Mouse (Mus musculus) stomach, embryonic 14.5 days (tissue): Measurements from ENCODE around the gene Cacna1d. TPM values are rescaled to one million over a fixed set of nuclear protein-coding genes. Genes with fewer than 3 reads are reported as not detected.
A peak's percentile ranks its signal among the peaks of the same experiment; 100 is the strongest.

ENCODE experiments used
- ATAC-seq: fragments of 200-750 bp; cut with Nextera tagmentation; 2 replicates; pipeline ENCODE4 v1.8.0; 2017; ENCODE audit warnings: low read depth, moderate TSS enrichment; ENCODE audit not compliant: insufficient number of reproducible peaks, insufficient read depth, low FRiP score
- H3K27ac ChIP-seq: fragments of 300-500 bp; sonication (generic); 2 replicates; pipeline ENCODE4 v1.5.1; 2014; ENCODE audit warnings: mild to moderate bottlenecking, low read length, moderate library complexity, mixed read lengths
- H3K27me3 ChIP-seq: fragments of 300-500 bp; sonication (generic); 2 replicates; pipeline ENCODE4 v1.6.1; 2014; ENCODE audit warnings: low read length, control low read depth, mixed read lengths; ENCODE audit not compliant: control insufficient read depth, insufficient read depth
- H3K36me3 ChIP-seq: fragments of 300-500 bp; sonication (generic); 2 replicates; pipeline ENCODE4 v1.6.1; 2014; ENCODE audit warnings: mild to moderate bottlenecking, control low read depth, low read length, moderate library complexity, mixed read lengths; ENCODE audit not compliant: control insufficient read depth, insufficient read depth
- H3K4me1 ChIP-seq: fragments of 300-500 bp; sonication (generic); 2 replicates; pipeline ENCODE4 v1.6.1; 2014; ENCODE audit warnings: low read length, control low read depth, mixed read lengths; ENCODE audit not compliant: control insufficient read depth, insufficient read depth
- H3K4me2 ChIP-seq: fragments of 300-500 bp; sonication (generic); replicated peaks from 2 replicates; pipeline ENCODE4 v1.6.1; 2014; ENCODE audit warnings: low read depth, low read length, control low read depth
- H3K4me3 ChIP-seq: fragments of 300-500 bp; sonication (generic); 2 replicates; pipeline ENCODE4 v1.5.1; 2014; ENCODE audit warnings: low read depth, low read length, control low read depth
- H3K9ac ChIP-seq: fragments of 300-500 bp; sonication (generic); replicated peaks from 2 replicates; pipeline ENCODE4 v1.6.1; 2014; ENCODE audit warnings: low read depth, mild to moderate bottlenecking, control low read depth, low read length, moderate library complexity, mixed read lengths
- H3K9me3 ChIP-seq: fragments of 300-500 bp; sonication (generic); 2 replicates; pipeline ENCODE4 v1.6.1; 2016; ENCODE audit warnings: low read depth, low read length, control low read depth; ENCODE audit not compliant: control insufficient read depth
- WGBS: fragments of 180-500 bp; shearing (Covaris S2); extraction: QIAGEN DNeasy Blood & Tissue Kit; methylation state at CpG from one replicate; pipeline ENCODE4 v1.1.7; 2014; 5-methylcytosine and 5-hydroxymethylcytosine counted together
- polyA plus RNA-seq: library from polyadenylated mRNA; unstranded; fragments of >200 nt; fragmentation: Nextera tagmentation; extraction: Ambion mirVana; gene quantifications from 2 replicates; pipeline ENCODE4 v1.2.1, GENCODE M21; 2014

Cacna1d gene
- polyA plus RNA-seq, 1 experiment from 2014 or later: 15.3 TPM

GRCm38 (mm10) chr14:30327051-30327450 is 164.2 kb downstream of the Cacna1d start:
- H3K27me3 ChIP-seq: no peaks in the 10 kb centered on the region
- H3K4me1 ChIP-seq: peaks cover 31% of the 10 kb centered on the region
- no peak overlapping the region for H3K9ac ChIP-seq
- no peaks in the 10 kb centered on the region for H3K9me3 ChIP-seq
- WGBS: 43% methylated on average over 8 of the region's 8 CpGs
- no peak overlapping the region for H3K4me3 ChIP-seq
- H3K36me3 ChIP-seq: no peaks in the 10 kb centered on the region
- H3K27ac ChIP-seq: no peak overlapping the region; the same call in 1 of the 2 replicates
- no peak for ATAC-seq
- no peak overlapping the region for H3K4me2 ChIP-seq

GRCm38 (mm10) chr14:30326226-30326625 is 165.0 kb downstream of the Cacna1d start:
- H3K27me3 ChIP-seq: no peaks in the 10 kb centered on the region
- H3K4me1 ChIP-seq: peaks cover 29% of the 10 kb centered on the region
- no peaks in the 10 kb centered on the region for H3K9me3 ChIP-seq
- H3K4me2 ChIP-seq: no peak overlapping the region
- no peak overlapping the region for H3K4me3 ChIP-seq
- H3K27ac ChIP-seq: peak overlapping the region; percentile 74
- ATAC-seq: no peak
- no peak overlapping the region for H3K9ac ChIP-seq
- 52% methylated on average over 4 of the region's 4 CpGs for WGBS
- H3K36me3 ChIP-seq: no peaks in the 10 kb centered on the region

- Histone ChIP-seq H3K27me3 (no peaks in the 10 kb centered on the region), H3K4me3 (no peak overlapping the region), H3K9ac (no peak overlapping the region), H3K9me3 (no peaks in the 10 kb centered on the region), H3K27ac (no peak overlapping the region), H3K4me2 (no peak overlapping the region), H3K36me3 (no peaks in the 10 kb centered on the region), H3K4me1 (peaks cover 19% of the 10 kb centered on the region)
- no peak for ATAC-seq
- WGBS: 74% methylated on average over 5 of the region's 5 CpGs
These were observed 166.3 kb downstream of the Cacna1d start for GRCm38 (mm10) chr14:30324994-30325393.

- WGBS: 86% methylated on average over 9 of the region's 9 CpGs
- ATAC-seq: no peak
- no peak overlapping the region for H3K27ac ChIP-seq
These were observed 172.4 kb downstream of the Cacna1d start for GRCm38 (mm10) chr14:30318715-30319437.

GRCm38 (mm10) chr14:30318293-30318692 is 173.0 kb downstream of the Cacna1d start:
- H3K27ac ChIP-seq: no peak overlapping the region
- 93% methylated on average over 12 of the region's 12 CpGs for WGBS

More at GRCm38 (mm10) chr14:30318715-30319437, 172.4 kb downstream of the Cacna1d start:
- Histone ChIP-seq H3K9ac (no peak overlapping the region), H3K4me3 (no peak overlapping the region), H3K27me3 (no peaks in the 10 kb centered on the region), H3K36me3 (no peaks in the 10 kb centered on the region), H3K9me3 (no peaks in the 10 kb centered on the region), H3K4me2 (no peak overlapping the region), H3K4me1 (no peaks in the 10 kb centered on the region; the same call in 1 of the 2 replicates)

GRCm38 (mm10) chr14:30317616-30318015 is 173.6 kb downstream of the Cacna1d start:
- H3K36me3 ChIP-seq: no peaks in the 10 kb centered on the region
- H3K9ac ChIP-seq: no peak overlapping the region
- no peaks in the 10 kb centered on the region for H3K27me3 ChIP-seq
- H3K27ac ChIP-seq: no peak overlapping the region
- H3K4me2 ChIP-seq: no peak overlapping the region
- WGBS: 77% methylated on average over 10 of the region's 10 CpGs
- H3K4me3 ChIP-seq: no peak overlapping the region
- no peaks in the 10 kb centered on the region for H3K9me3 ChIP-seq
- no peak for ATAC-seq
- H3K4me1 ChIP-seq: no peaks in the 10 kb centered on the region; the same call in 1 of the 2 replicates

More at GRCm38 (mm10) chr14:30318293-30318692, 173.0 kb downstream of the Cacna1d start:
- ATAC-seq: no peak
- no peak overlapping the region for H3K9ac ChIP-seq
- no peak overlapping the region for H3K4me3 ChIP-seq
- H3K36me3 ChIP-seq: no peaks in the 10 kb centered on the region
- no peaks in the 10 kb centered on the region; the same call in 1 of the 2 replicates for H3K4me1 ChIP-seq
- H3K9me3 ChIP-seq: no peaks in the 10 kb centered on the region
- H3K4me2 ChIP-seq: no peak overlapping the region
- H3K27me3 ChIP-seq: no peaks in the 10 kb centered on the region

GRCm38 (mm10) chr14:30311206-30311889 is 179.9 kb downstream of the Cacna1d start:
- Histone ChIP-seq H3K4me2 (no peak overlapping the region), H3K36me3 (no peaks in the 10 kb centered on the region), H3K27me3 (no peaks in the 10 kb centered on the region), H3K9ac (no peak overlapping the region), H3K4me3 (no peak overlapping the region), H3K4me1 (no peaks in the 10 kb centered on the region), H3K27ac (no peak overlapping the region), H3K9me3 (no peaks in the 10 kb centered on the region)
- whole genome bisulfite sequencing: 63% methylated on average over 13 of the region's 13 CpGs
- no peak for ATAC-seq

GRCm38 (mm10) chr14:30310236-30310635 is 181.0 kb downstream of the Cacna1d start:
- no peak for ATAC-seq
- H3K36me3 ChIP-seq: no peaks in the 10 kb centered on the region

More at GRCm38 (mm10) chr14:30310236-30310635, 181.0 kb downstream of the Cacna1d start:
- Histone ChIP-seq H3K9ac (no peak overlapping the region), H3K4me2 (no peak overlapping the region), H3K4me3 (no peak overlapping the region), H3K4me1 (no peaks in the 10 kb centered on the region), H3K27me3 (no peaks in the 10 kb centered on the region), H3K27ac (no peak overlapping the region), H3K9me3 (no peaks in the 10 kb centered on the region)
- WGBS: 85% methylated on average over 10 of the region's 10 CpGs
